Mouse (Mus musculus) erythroblast, embryonic 14.5 days (primary cell): ENCODE measurements at regions not wholly inside any gene's neighbourhood (a gene's known extent, or its start where the extent isn't known, plus 50 kb on each side); places are given as distances from the start of the nearest gene placed in this dataset.

Experiments
- H3K27me3 ChIP-seq: 2 replicates; pipeline ENCODE4 v1.6.1; 2012; ENCODE audit warnings: inconsistent platforms; ENCODE audit not compliant: control insufficient read depth
- H3K36me3 ChIP-seq: 2 replicates; pipeline ENCODE4 v1.6.1; 2012; ENCODE audit warnings: mild to moderate bottlenecking, inconsistent platforms; ENCODE audit not compliant: control insufficient read depth
- H3K4me1 ChIP-seq: 2 replicates; pipeline ENCODE4 v1.6.1; 2012; ENCODE audit warnings: inconsistent platforms; ENCODE audit not compliant: control insufficient read depth
- H3K4me3 ChIP-seq: replicated peaks from 2 replicates; pipeline ENCODE3; 2012; ENCODE audit warnings: moderate library complexity, mild to moderate bottlenecking, inconsistent platforms
- H3K9me3 ChIP-seq: 2 replicates; pipeline ENCODE4 v1.6.1; 2012; ENCODE audit warnings: low read length, inconsistent platforms, mixed read lengths; ENCODE audit not compliant: control insufficient read depth
- GATA1 ChIP-seq: IDR thresholded peaks from 2 replicates; pipeline ENCODE4 v1.6.1; 2012; ENCODE audit warnings: low read length, inconsistent platforms, mixed read lengths
- TAL1 ChIP-seq: IDR thresholded peaks from 3 replicates; pipeline ENCODE4 v1.6.1; 2012; ENCODE audit warnings: low read length, inconsistent platforms, mixed read lengths

DNA sequence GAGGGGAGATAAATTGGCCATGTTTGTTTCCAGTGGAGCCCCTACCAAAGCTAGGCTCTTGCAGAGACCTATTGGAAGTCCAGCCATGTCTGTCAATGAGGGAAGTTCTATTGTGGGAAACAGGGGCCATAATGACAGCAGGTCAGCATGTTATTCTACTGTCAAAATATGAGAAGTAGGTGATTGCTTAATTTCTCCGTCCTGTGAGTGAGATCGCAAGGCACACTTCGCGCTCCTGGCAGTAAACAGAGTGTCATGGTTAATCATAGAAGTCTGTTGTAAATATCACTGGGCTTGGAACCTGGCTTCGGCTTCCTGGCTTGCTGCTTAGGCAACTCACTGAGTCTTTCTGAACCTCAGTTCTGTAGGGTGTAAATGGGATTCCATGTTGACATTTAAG is 72.5 kb upstream of the Ccdc122 start:
- no peaks in the 10 kb centered on the region for H3K4me1 ChIP-seq
- TF ChIP-seq GATA1 (no peak), TAL1 (no peak)
- H3K9me3 ChIP-seq: no peaks in the 10 kb centered on the region
- no peak overlapping the region for H3K4me3 ChIP-seq
- no peaks in the 10 kb centered on the region for H3K36me3 ChIP-seq
- H3K27me3 ChIP-seq: no peaks in the 10 kb centered on the region

DNA sequence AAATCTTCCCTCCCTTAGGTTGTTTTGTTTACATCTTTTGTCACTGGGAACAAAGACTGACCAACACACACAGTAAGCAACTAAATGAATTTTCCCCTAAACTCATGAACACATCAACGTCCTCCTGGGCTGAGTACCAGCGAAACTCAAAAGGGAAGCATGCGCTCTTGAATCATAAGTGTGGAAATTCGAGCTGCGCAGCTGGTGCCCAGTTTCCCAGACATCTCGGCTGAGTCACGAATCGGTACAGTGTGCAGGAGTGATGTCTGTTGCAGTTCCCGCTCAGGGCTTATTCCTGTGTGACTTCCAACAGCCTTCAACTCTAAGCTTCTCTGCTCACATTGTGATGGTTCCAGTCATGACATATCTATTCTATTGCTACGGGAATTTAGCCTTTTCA is 77.7 kb upstream of the Ccdc122 start:
- H3K4me3 ChIP-seq: no peak overlapping the region
- no peaks in the 10 kb centered on the region for H3K4me1 ChIP-seq
- no peaks in the 10 kb centered on the region for H3K27me3 ChIP-seq
- TF ChIP-seq TAL1 (no peak), GATA1 (no peak)
- H3K9me3 ChIP-seq: no peaks in the 10 kb centered on the region
- H3K36me3 ChIP-seq: no peaks in the 10 kb centered on the region

DNA sequence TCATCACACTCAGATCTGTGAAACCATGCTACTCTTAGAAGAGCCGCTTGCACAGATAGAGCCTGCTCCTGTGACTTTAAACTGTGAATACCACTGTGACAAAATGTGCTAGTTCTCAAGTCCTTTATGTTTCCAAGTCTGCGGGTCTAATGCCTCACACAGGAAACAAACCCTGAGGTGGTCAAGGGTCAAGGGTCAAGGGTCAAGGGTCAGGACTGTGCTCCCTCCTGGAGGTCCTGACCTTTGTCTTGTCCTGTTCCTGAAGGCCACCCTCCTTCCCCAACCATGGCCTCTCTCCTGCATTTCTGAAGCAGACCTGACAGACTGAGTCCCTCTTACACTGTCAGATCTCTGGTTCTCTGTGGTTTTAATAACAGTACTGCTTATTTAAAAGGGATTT is 79.4 kb upstream of the Ccdc122 start:
- Histone ChIP-seq H3K36me3 (no peaks in the 10 kb centered on the region), H3K27me3 (no peaks in the 10 kb centered on the region), H3K4me1 (no peaks in the 10 kb centered on the region), H3K9me3 (no peaks in the 10 kb centered on the region), H3K4me3 (no peak overlapping the region)
- TF ChIP-seq TAL1: no peak
- no peak for TF ChIP-seq GATA1

DNA sequence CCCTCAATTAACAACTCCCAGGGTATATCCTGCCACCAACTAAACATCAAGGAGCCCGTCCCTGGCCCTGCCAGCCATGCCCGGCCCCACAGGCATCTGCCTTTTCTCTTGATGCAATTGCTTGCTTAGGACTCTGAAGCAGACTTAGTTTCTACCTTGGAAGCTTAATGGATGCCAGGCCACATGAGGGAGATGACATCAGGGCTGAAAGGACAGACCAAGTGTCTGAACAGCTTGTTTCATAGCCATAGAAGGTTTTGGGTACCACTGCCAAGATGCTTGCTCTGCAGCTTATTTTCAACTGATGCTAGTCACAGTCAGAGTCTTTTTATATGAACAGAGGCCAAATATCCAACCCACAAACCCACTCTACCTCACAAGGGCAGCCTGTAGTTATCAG is 83.4 kb upstream of the Ccdc122 start:
- TF ChIP-seq GATA1 (no peak), TAL1 (no peak)
- H3K4me3 ChIP-seq: no peak overlapping the region
- H3K9me3 ChIP-seq: no peaks in the 10 kb centered on the region
- no peaks in the 10 kb centered on the region for H3K4me1 ChIP-seq
- no peaks in the 10 kb centered on the region for H3K36me3 ChIP-seq
- H3K27me3 ChIP-seq: no peaks in the 10 kb centered on the region

DNA sequence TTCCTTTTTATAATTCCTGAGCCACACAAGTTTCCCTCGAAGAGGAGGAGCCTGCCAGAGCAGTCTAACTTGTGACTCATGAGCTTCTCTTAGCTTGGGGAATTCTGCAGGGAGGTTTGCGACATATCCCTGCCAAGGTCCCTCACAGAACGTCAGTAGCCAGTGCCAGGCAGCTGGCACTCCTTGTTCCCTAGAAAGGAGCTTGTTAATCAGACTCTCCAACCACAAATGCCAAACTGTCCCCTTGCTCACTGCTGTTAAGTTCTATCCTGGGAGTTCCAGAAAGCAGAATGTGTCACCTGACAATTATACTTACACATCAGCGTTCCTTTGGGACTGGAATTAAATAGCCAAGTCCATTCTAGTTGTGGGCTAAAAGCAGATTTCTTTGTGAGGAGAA is 85.1 kb upstream of the Ccdc122 start:
- H3K9me3 ChIP-seq: no peaks in the 10 kb centered on the region
- H3K4me1 ChIP-seq: no peaks in the 10 kb centered on the region
- H3K27me3 ChIP-seq: no peaks in the 10 kb centered on the region
- H3K36me3 ChIP-seq: no peaks in the 10 kb centered on the region
- TF ChIP-seq TAL1: no peak
- TF ChIP-seq GATA1: no peak
- H3K4me3 ChIP-seq: no peak overlapping the region

DNA sequence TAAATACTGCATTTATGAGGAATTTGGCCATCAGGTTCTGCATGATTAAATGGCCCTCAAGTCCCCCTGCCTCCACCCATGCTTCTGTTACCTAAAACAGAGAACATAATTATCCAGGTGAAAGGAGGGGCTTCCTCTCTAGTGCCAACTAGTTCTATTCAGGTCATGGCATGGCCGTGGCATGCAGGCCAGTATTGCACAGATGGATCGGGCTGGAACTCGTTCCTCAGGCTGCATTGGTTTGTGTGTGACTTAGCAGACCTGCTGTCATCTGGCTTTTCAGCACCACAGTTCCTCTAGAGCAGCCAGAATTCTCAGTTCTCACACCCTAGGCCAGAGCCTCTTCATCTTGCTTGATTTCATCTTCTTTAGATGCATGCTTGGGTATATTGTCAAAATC is 87.2 kb upstream of the Ccdc122 start:
- Histone ChIP-seq H3K4me3 (no peak overlapping the region), H3K4me1 (no peaks in the 10 kb centered on the region), H3K36me3 (no peaks in the 10 kb centered on the region), H3K9me3 (no peaks in the 10 kb centered on the region), H3K27me3 (no peaks in the 10 kb centered on the region)
- TF ChIP-seq TAL1 (no peak), GATA1 (no peak)

DNA sequence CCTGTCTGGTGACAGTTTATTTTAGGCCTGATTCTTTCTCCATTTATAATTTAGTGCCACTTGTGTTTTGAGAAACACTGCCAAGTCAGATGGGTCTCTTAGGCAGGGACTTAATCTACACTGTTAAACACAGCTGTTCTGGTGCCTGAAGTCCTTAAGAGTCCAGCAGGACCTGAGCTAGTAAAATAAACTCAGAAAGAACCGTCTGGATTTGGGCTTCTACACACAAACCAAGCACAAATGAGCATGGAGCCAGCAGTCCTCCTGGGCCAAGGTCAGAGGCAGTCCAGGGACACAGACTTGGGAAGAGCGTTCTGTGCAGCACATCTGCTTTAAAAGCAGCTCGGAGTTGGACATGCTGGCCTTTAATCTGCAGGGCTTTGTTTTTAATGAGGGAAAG is 87.6 kb upstream of the Ccdc122 start:
- H3K36me3 ChIP-seq: no peaks in the 10 kb centered on the region
- H3K9me3 ChIP-seq: no peaks in the 10 kb centered on the region
- no peak overlapping the region for H3K4me3 ChIP-seq
- no peaks in the 10 kb centered on the region for H3K27me3 ChIP-seq
- H3K4me1 ChIP-seq: no peaks in the 10 kb centered on the region
- TF ChIP-seq TAL1: no peak
- TF ChIP-seq GATA1: no peak

DNA sequence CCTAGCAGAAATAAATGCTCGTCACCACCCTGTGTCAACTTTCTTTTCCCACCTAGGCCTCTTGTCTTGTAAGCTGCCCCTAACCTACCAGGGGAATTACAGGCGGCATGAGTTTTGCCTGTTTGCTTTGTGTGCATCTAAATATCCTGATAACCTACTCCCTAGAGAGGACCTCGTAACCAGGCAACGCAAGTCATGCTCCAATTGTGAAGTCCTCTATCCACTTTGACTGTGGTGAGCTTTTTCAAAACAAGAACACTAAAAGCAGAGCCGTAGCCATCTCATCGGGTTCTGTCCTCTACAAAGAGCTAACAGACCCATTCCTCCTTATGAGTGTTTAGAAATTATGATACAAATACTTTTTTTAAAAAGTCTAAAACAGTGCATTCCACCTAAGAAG is 88.1 kb upstream of the Ccdc122 start:
- TF ChIP-seq TAL1 (no peak), GATA1 (no peak)

DNA sequence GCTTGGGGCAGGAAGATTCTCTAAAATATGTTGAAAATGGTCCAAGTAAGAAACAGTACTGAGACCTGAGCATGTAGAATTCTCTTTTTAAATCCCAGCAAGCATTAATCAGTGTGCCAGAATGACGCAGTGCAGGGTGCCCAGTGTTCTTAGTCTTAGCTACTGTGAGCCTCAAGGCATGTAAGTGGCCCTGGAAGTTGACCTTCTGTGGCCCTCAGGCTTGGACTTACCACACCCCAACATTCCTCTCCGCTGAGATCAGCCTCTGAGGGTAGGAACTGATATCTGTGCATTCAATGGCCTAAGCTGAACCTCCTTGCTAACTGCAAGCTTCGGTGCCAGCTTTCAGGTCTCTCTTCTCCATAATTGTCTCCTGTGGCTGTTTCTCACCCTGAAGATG is 89.4 kb upstream of the Ccdc122 start:
- no peaks in the 10 kb centered on the region for H3K36me3 ChIP-seq
- H3K9me3 ChIP-seq: no peaks in the 10 kb centered on the region
- no peaks in the 10 kb centered on the region for H3K27me3 ChIP-seq
- H3K4me3 ChIP-seq: no peak overlapping the region
- TF ChIP-seq GATA1 (no peak), TAL1 (no peak)
- H3K4me1 ChIP-seq: no peaks in the 10 kb centered on the region

More for the DNA sequence above, 88.1 kb upstream of the Ccdc122 start:
- no peak overlapping the region for H3K4me3 ChIP-seq
- no peaks in the 10 kb centered on the region for H3K27me3 ChIP-seq
- H3K9me3 ChIP-seq: no peaks in the 10 kb centered on the region
- no peaks in the 10 kb centered on the region for H3K36me3 ChIP-seq
- H3K4me1 ChIP-seq: no peaks in the 10 kb centered on the region

DNA sequence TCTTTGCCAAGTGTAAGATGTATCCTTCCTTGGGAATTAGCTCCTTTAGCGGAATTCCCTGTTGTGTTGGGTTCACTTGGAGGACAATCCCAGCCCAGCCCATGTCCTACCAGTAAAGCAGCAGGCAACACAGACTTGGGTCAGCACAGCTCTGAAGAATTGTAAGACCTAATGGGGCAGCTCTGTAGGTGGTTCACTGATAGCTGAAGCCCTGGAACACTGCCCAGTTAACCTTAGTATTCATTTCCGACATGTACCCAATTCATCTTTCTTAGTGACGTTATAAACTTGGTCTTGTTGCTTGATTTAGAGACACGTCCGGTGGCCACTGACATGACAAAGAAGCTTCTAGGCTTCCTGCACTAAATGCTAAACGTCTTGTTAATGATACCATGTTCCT is 90.9 kb upstream of the Ccdc122 start:
- Histone ChIP-seq H3K27me3 (no peaks in the 10 kb centered on the region), H3K4me3 (no peak overlapping the region), H3K4me1 (no peaks in the 10 kb centered on the region), H3K9me3 (no peaks in the 10 kb centered on the region), H3K36me3 (no peaks in the 10 kb centered on the region)
- TF ChIP-seq GATA1: no peak
- TF ChIP-seq TAL1: no peak
